Mouse (Mus musculus) limb, embryonic 11.5 days (tissue): Measurements from ENCODE around the gene Plekha5. TPM values are rescaled to one million over a fixed set of nuclear protein-coding genes. Genes with fewer than 3 reads are reported as not detected.

Source experiments
- ATAC-seq: fragments of 200-750 bp; cut with Nextera tagmentation; 2 replicates; pipeline ENCODE4 v1.8.0; 2017; ENCODE audit warnings: low read depth; ENCODE audit not compliant: insufficient number of reproducible peaks, low FRiP score, low TSS enrichment
- DNase-seq: peaks from one replicate; pipeline ENCODE4 v3.0.0-alpha.2; 2015; ENCODE audit warnings: low spot score
- H3K27ac ChIP-seq: fragments of 300-500 bp; sonication (generic); replicated peaks from 2 replicates; pipeline ENCODE4 v1.5.1; 2014; ENCODE audit warnings: low read depth, mild to moderate bottlenecking, low read length
- H3K27me3 ChIP-seq: fragments of 300-500 bp; sonication (generic); 2 replicates; pipeline ENCODE4 v1.6.1; 2014; ENCODE audit warnings: mild to moderate bottlenecking, low read length, mixed read lengths; ENCODE audit not compliant: control insufficient read depth, insufficient read depth
- H3K36me3 ChIP-seq: fragments of 300-500 bp; sonication (generic); 2 replicates; pipeline ENCODE4 v1.6.1; 2014; ENCODE audit warnings: mild to moderate bottlenecking, low read length, moderate library complexity, mixed read lengths; ENCODE audit not compliant: control insufficient read depth, insufficient read depth
- H3K4me1 ChIP-seq: fragments of 300-500 bp; sonication (generic); 2 replicates; pipeline ENCODE4 v1.6.1; 2014; ENCODE audit warnings: low read length, mixed read lengths; ENCODE audit not compliant: control insufficient read depth, insufficient read depth
- H3K4me2 ChIP-seq: fragments of 300-500 bp; sonication (generic); 2 replicates; pipeline ENCODE4 v1.6.1; 2014; ENCODE audit warnings: low read depth, mild to moderate bottlenecking, moderate library complexity; ENCODE audit not compliant: severe bottlenecking
- H3K4me3 ChIP-seq: fragments of 300-500 bp; sonication (generic); 2 replicates; pipeline ENCODE4 v1.5.1; 2014; ENCODE audit warnings: low read depth, low read length
- H3K9ac ChIP-seq: fragments of 300-500 bp; sonication (generic); 2 replicates; pipeline ENCODE4 v1.6.1; 2014; ENCODE audit warnings: mild to moderate bottlenecking, low read length
- H3K9me3 ChIP-seq: fragments of 300-500 bp; sonication (generic); 2 replicates; pipeline ENCODE4 v1.6.1; 2016; ENCODE audit warnings: low read length; ENCODE audit not compliant: control insufficient read depth
- WGBS: fragments of 180-500 bp; shearing (Covaris S2); extraction: QIAGEN DNeasy Blood & Tissue Kit; methylation state at CpG from one replicate; pipeline ENCODE4 v1.1.7; 2014; 5-methylcytosine and 5-hydroxymethylcytosine counted together
- polyA plus RNA-seq: library from polyadenylated mRNA; unstranded; fragments of >200 nt; fragmentation: Nextera tagmentation; extraction: Ambion mirVana; gene quantifications from 2 replicates; pipeline ENCODE4 v1.2.1, GENCODE M21; 2014

Plekha5 gene
- polyA plus RNA-seq, 1 experiment from 2014 or later = 54.5 TPM

GRCm38 (mm10) chr6:140448010-140448739, 24.3 kb downstream of the Plekha5 start:
- no peak overlapping the region for H3K9ac ChIP-seq
- H3K27ac ChIP-seq = no peak overlapping the region
- no peaks in the 10 kb centered on the region for H3K9me3 ChIP-seq
- 93% methylated on average over 21 of the region's 21 CpGs for WGBS
- DNase-seq (no peak), ATAC-seq (no peak)
- H3K4me2 ChIP-seq = no peak overlapping the region
- H3K4me1 ChIP-seq = peaks cover 8% of the 10 kb centered on the region
- H3K36me3 ChIP-seq = no peaks in the 10 kb centered on the region; the same call in 1 of the 2 replicates
- H3K4me3 ChIP-seq = no peak overlapping the region
- no peaks in the 10 kb centered on the region for H3K27me3 ChIP-seq

- H3K27me3 ChIP-seq = no peaks in the 10 kb centered on the region
- no peak overlapping the region for H3K4me2 ChIP-seq
- H3K9ac ChIP-seq = no peak overlapping the region
- no peaks in the 10 kb centered on the region for H3K9me3 ChIP-seq
- DNase-seq (no peak), ATAC-seq (no peak)
- WGBS = 84% methylated on average over 5 of the region's 5 CpGs
- H3K27ac ChIP-seq = no peak overlapping the region
- H3K4me3 ChIP-seq = no peak overlapping the region
- H3K4me1 ChIP-seq = no peaks in the 10 kb centered on the region
- no peaks in the 10 kb centered on the region; the same call in 1 of the 2 replicates for H3K36me3 ChIP-seq
Measured at GRCm38 (mm10) chr6:140450693-140451092, 26.8 kb downstream of the Plekha5 start.

GRCm38 (mm10) chr6:140452736-140453135, 28.9 kb downstream of the Plekha5 start:
- DNase-seq (no peak), ATAC-seq (no peak)
- Histone ChIP-seq H3K27me3 (no peaks in the 10 kb centered on the region), H3K4me2 (no peak overlapping the region), H3K4me1 (no peaks in the 10 kb centered on the region), H3K4me3 (no peak overlapping the region), H3K27ac (no peak overlapping the region), H3K36me3 (no peaks in the 10 kb centered on the region), H3K9ac (no peak overlapping the region), H3K9me3 (no peaks in the 10 kb centered on the region)
- 95% methylated on average over 8 of the region's 8 CpGs for WGBS

GRCm38 (mm10) chr6:140453454-140453853, 29.6 kb downstream of the Plekha5 start:
- Histone ChIP-seq H3K4me3 (no peak overlapping the region), H3K36me3 (no peaks in the 10 kb centered on the region), H3K9me3 (no peaks in the 10 kb centered on the region), H3K27me3 (no peaks in the 10 kb centered on the region), H3K4me1 (no peaks in the 10 kb centered on the region), H3K9ac (no peak overlapping the region), H3K27ac (no peak overlapping the region), H3K4me2 (no peak overlapping the region)
- ATAC-seq (no peak), DNase-seq (no peak)
- 91% methylated on average over 5 of the region's 5 CpGs for WGBS

- ATAC-seq (no peak), DNase-seq (no peak)
- H3K9me3 ChIP-seq = no peaks in the 10 kb centered on the region
- 94% methylated on average over 3 of the region's 3 CpGs for WGBS
- no peaks in the 10 kb centered on the region for H3K4me1 ChIP-seq
- no peak overlapping the region for H3K4me2 ChIP-seq
- no peak overlapping the region for H3K4me3 ChIP-seq
- H3K9ac ChIP-seq = no peak overlapping the region
- H3K27me3 ChIP-seq = no peaks in the 10 kb centered on the region
- no peaks in the 10 kb centered on the region for H3K36me3 ChIP-seq
- no peak overlapping the region for H3K27ac ChIP-seq
Measured at GRCm38 (mm10) chr6:140454388-140454787, 30.5 kb downstream of the Plekha5 start.

- Histone ChIP-seq H3K4me1 (no peaks in the 10 kb centered on the region), H3K9ac (no peak overlapping the region), H3K36me3 (no peaks in the 10 kb centered on the region), H3K27me3 (no peaks in the 10 kb centered on the region), H3K4me2 (no peak overlapping the region), H3K9me3 (no peaks in the 10 kb centered on the region), H3K4me3 (no peak overlapping the region), H3K27ac (no peak overlapping the region)
- ATAC-seq (no peak), DNase-seq (no peak)
- 82% methylated on average over 3 of the region's 3 CpGs for WGBS
Measured at GRCm38 (mm10) chr6:140455851-140456250, 32.0 kb downstream of the Plekha5 start.

GRCm38 (mm10) chr6:140456393-140457163, 32.7 kb downstream of the Plekha5 start:
- H3K27ac ChIP-seq = no peak overlapping the region
- no peak overlapping the region for H3K9ac ChIP-seq
- no peaks in the 10 kb centered on the region for H3K9me3 ChIP-seq
- H3K4me1 ChIP-seq = no peaks in the 10 kb centered on the region
- H3K4me2 ChIP-seq = no peak overlapping the region
- no peak for DNase-seq
- H3K36me3 ChIP-seq = no peaks in the 10 kb centered on the region
- H3K4me3 ChIP-seq = no peak overlapping the region
- 93% methylated on average over 15 of the region's 15 CpGs for WGBS
- H3K27me3 ChIP-seq = no peaks in the 10 kb centered on the region
- no peak for ATAC-seq

GRCm38 (mm10) chr6:140460398-140460797, 36.5 kb downstream of the Plekha5 start:
- Histone ChIP-seq H3K9ac (no peak overlapping the region), H3K36me3 (no peaks in the 10 kb centered on the region), H3K27ac (no peak overlapping the region), H3K4me2 (no peak overlapping the region), H3K9me3 (no peaks in the 10 kb centered on the region), H3K4me1 (no peaks in the 10 kb centered on the region), H3K27me3 (no peaks in the 10 kb centered on the region), H3K4me3 (no peak overlapping the region)
- DNase-seq = no peak
- no peak for ATAC-seq
- WGBS = 85% methylated on average over 7 of the region's 7 CpGs
